Mouse (Mus musculus) erythroblast, embryonic 14.5 days (primary cell): ENCODE results near the gene Hadh. TPM values are rescaled to one million over a fixed set of nuclear protein-coding genes. Genes with fewer than 3 reads are reported as not detected.

Source experiments
- H3K27me3 ChIP-seq: 2 replicates; pipeline ENCODE4 v1.6.1; 2012; ENCODE audit warnings: inconsistent platforms; ENCODE audit not compliant: control insufficient read depth
- H3K36me3 ChIP-seq: 2 replicates; pipeline ENCODE4 v1.6.1; 2012; ENCODE audit warnings: mild to moderate bottlenecking, inconsistent platforms; ENCODE audit not compliant: control insufficient read depth
- H3K4me1 ChIP-seq: 2 replicates; pipeline ENCODE4 v1.6.1; 2012; ENCODE audit warnings: inconsistent platforms; ENCODE audit not compliant: control insufficient read depth
- H3K4me3 ChIP-seq: replicated peaks from 2 replicates; pipeline ENCODE3; 2012; ENCODE audit warnings: moderate library complexity, mild to moderate bottlenecking, inconsistent platforms
- H3K9me3 ChIP-seq: 2 replicates; pipeline ENCODE4 v1.6.1; 2012; ENCODE audit warnings: low read length, inconsistent platforms, mixed read lengths; ENCODE audit not compliant: control insufficient read depth
- GATA1 ChIP-seq: IDR thresholded peaks from 2 replicates; pipeline ENCODE4 v1.6.1; 2012; ENCODE audit warnings: low read length, inconsistent platforms, mixed read lengths
- TAL1 ChIP-seq: IDR thresholded peaks from 3 replicates; pipeline ENCODE4 v1.6.1; 2012; ENCODE audit warnings: low read length, inconsistent platforms, mixed read lengths
- polyA plus RNA-seq: library from polyadenylated mRNA; stranded (reverse); fragments of >175 nt; gene quantifications from 2 replicates; pipeline ENCODE4 v1.2.3, GENCODE M21; 2012

Gene Hadh
- polyA plus RNA-seq, 1 experiment, result 0.42 TPM

GRCm38 (mm10) chr3:131191454-131191853 is 80.4 kb downstream of the Hadh start:
- Histone ChIP-seq H3K36me3 (no peaks in the 10 kb centered on the region), H3K9me3 (no peaks in the 10 kb centered on the region), H3K4me3 (no peak overlapping the region), H3K27me3 (no peaks in the 10 kb centered on the region), H3K4me1 (no peaks in the 10 kb centered on the region)
- no peak for TF ChIP-seq GATA1

GRCm38 (mm10) chr3:131190671-131191367 is 81.1 kb downstream of the Hadh start:
- H3K27me3 ChIP-seq, result no peaks in the 10 kb centered on the region
- H3K4me3 ChIP-seq, result no peak overlapping the region
- no peaks in the 10 kb centered on the region for H3K36me3 ChIP-seq
- TF ChIP-seq GATA1 (no peak), TAL1 (no peak)
- no peaks in the 10 kb centered on the region for H3K9me3 ChIP-seq
- no peaks in the 10 kb centered on the region for H3K4me1 ChIP-seq

- Histone ChIP-seq H3K27me3 (no peaks in the 10 kb centered on the region), H3K36me3 (no peaks in the 10 kb centered on the region), H3K9me3 (no peaks in the 10 kb centered on the region), H3K4me3 (no peak overlapping the region), H3K4me1 (no peaks in the 10 kb centered on the region)
- TF ChIP-seq TAL1 (no peak), GATA1 (no peak)
These were observed 81.7 kb downstream of the Hadh start for GRCm38 (mm10) chr3:131190239-131190638.

GRCm38 (mm10) chr3:131186193-131186592 is 85.7 kb downstream of the Hadh start:
- Histone ChIP-seq H3K27me3 (no peaks in the 10 kb centered on the region), H3K4me3 (no peak overlapping the region), H3K36me3 (no peaks in the 10 kb centered on the region), H3K4me1 (no peaks in the 10 kb centered on the region), H3K9me3 (no peaks in the 10 kb centered on the region)
- TF ChIP-seq GATA1 (no peak), TAL1 (no peak)

Other genes with a start within 250 kb of the Hadh start
- not detected in 2 replicates for gene Lef1, start 161.6 kb downstream of the Hadh start, polyA plus RNA-seq
- gene Cyp2u1, start 31.1 kb upstream of the Hadh start, polyA plus RNA-seq, result not detected in 2 replicates
- gene Sgms2, start 219.3 kb upstream of the Hadh start, polyA plus RNA-seq, result 0.01 TPM in 1 of 2 replicates, not detected in the other